Mouse (Mus musculus): ENCODE results near the gene Lcn11. TPM values are rescaled to one million over a fixed set of nuclear protein-coding genes. Genes with fewer than 3 reads are reported as not detected.
A peak's percentile ranks its signal among the peaks of the same experiment; 100 is the strongest.
"Not testable (repeated sequence)": the region's sequence is repeated elsewhere in the genome, so short reads cannot be mapped to it uniquely, and the experiment has no call there.

Gene Lcn11
- not detected in 2 replicates for total RNA-seq (2014; rRNA removed; ENCODE audit: low replicate concordance)
- polyA plus RNA-seq (2015; fragmentation: Nextera tagmentation; extraction: Ambion mirVana), result not detected in 2 replicates

DNA sequence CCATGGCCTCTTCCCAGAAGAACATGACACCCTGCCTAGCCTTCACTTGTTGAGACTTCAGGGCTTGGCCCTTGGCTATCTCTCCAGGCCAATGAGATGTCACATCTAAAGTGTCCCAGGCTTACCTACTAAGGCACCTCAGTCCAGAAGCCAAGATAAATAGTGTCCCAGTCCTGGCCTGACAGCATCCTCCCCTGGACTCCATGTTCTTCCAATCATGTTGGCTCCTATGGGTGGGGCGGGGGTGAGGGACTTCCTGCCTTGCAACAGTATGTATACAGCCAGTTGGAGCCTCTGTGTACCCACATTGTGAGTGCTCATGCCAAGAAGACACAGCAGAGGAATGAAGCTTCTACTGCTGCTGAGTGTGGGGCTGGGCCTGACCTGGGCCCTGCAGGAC is at the start of gene Lcn11:
TSS of gene Lcn11 (plus strand) at position 301 of the 400 bp plus-strand sequence.
- Histone ChIP-seq H3K9me3 (replicated peaks; ENCODE audit: control insufficient read depth, low read length) (no peaks in the 10 kb centered on the region), H3K27me3 (ENCODE audit: control insufficient read depth, insufficient read depth, low read length) (no peaks in the 10 kb centered on the region), H3K4me3 (ENCODE audit: low read depth, low read length) (no peak within 1 kb of the TSS), H3K4me2 (ENCODE audit: low read depth, low read length) (no peak within 1 kb of the TSS), H3K36me3 (replicated peaks; ENCODE audit: control insufficient read depth, insufficient read depth, low read length) (no peaks in the 10 kb centered on the region), H3K27ac (ENCODE audit: low read depth) (no peak within 1 kb of the TSS), H3K4me1 (ENCODE audit: control insufficient read depth, insufficient read depth) (no peaks in the 10 kb centered on the region), H3K9ac (replicated peaks; ENCODE audit: low read depth, low read length) (no peak within 1 kb of the TSS)
- DNase-seq (ENCODE audit: low spot score) (no peak), ATAC-seq (ENCODE audit: insufficient read depth, low read depth) (no peak)
- no peak for TF ChIP-seq CTCF (IDR thresholded peaks at IDR 0.05; ENCODE audit: low read depth)
- TF ChIP-seq EP300 (IDR thresholded peaks at IDR 0.05; ENCODE audit: low read depth), result no peak
- 88% methylated on average over 1 of the region's 1 CpGs for WGBS

DNA sequence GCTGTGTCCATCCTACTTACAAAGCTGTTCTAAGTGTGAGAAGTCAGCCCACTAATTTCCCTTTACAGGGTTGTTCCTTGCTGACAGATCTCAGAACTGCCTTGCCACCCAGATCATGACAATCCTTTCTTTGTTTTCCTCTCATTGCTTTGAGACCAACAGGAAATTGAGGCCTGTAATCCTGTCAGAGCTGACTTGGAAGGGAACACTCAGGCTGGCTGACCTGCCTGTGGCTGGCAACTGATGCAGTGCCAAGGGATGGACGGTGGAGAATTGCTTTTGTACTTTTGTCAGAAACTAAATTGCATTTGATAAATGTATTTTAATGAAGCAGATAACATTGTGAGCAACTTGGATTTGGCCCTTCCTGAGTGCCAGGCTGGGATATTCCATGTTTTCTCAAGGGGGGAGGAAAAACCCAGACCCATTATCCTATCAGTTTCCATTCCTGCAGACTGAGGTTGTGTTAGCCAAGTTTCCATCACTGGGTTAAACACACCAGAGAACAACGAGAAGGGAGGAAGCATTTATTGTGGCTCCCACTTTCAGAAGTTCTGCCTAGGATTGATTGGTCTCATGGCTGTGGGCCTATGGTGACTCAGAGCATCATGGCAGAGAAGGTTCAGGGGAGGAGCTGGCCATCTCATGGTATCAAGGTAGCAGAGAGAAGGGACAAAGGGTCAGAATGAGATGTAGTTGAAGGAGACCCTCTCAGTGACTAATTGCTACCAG is 43.5 kb upstream of the Lcn11 start:
- no peak for ATAC-seq (ENCODE audit: insufficient read depth, low read depth)
- H3K27ac ChIP-seq (ENCODE audit: low read depth), result no peak overlapping the region

DNA sequence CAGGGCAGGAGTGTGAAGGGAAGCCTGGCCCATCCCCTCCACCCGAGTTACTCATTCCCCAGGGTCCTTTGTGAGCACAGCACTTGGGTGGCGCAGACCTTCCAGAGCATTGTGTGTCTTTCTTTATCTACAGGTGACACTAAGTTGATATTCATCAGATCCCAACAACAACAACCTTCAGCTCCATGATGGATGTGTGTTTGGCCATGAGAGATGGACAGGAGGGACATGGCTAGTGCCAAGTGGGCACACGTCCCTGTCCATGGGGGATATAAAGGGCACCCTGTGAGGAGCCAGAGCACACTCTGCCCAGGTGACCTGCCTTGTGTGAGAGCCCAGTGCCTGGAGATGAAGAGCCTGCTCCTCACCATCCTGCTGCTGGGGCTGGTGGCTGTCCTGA is 40.1 kb upstream of the Lcn11 start, which contains the start of gene Obp2b:
TSS of gene Obp2b (plus strand) at position 301 of the 400 bp plus-strand sequence.
- H3K9me3 ChIP-seq (replicated peaks; ENCODE audit: control insufficient read depth, low read length); H3K27ac ChIP-seq (ENCODE audit: low read depth); H3K36me3 ChIP-seq (replicated peaks; ENCODE audit: control insufficient read depth, insufficient read depth, low read length); H3K4me3 ChIP-seq (ENCODE audit: low read depth, low read length); DNase-seq (ENCODE audit: low spot score); H3K9ac ChIP-seq (replicated peaks; ENCODE audit: low read depth, low read length); ATAC-seq (ENCODE audit: insufficient read depth, low read depth); H3K4me1 ChIP-seq (ENCODE audit: control insufficient read depth, insufficient read depth); H3K4me2 ChIP-seq (ENCODE audit: low read depth, low read length); H3K27me3 ChIP-seq (ENCODE audit: control insufficient read depth, insufficient read depth, low read length): not testable (repeated sequence)
- WGBS, result 70% methylated on average over 3 of the region's 3 CpGs

More for the DNA sequence above, 43.5 kb upstream of the Lcn11 start:
- Histone ChIP-seq H3K4me2 (ENCODE audit: low read depth, low read length) (no peak overlapping the region), H3K9ac (replicated peaks; ENCODE audit: low read depth, low read length) (no peak overlapping the region), H3K36me3 (replicated peaks; ENCODE audit: control insufficient read depth, insufficient read depth, low read length) (no peaks in the 10 kb centered on the region), H3K4me3 (ENCODE audit: low read depth, low read length) (no peak overlapping the region), H3K9me3 (replicated peaks; ENCODE audit: control insufficient read depth, low read length) (no peaks in the 10 kb centered on the region), H3K27me3 (ENCODE audit: control insufficient read depth, insufficient read depth, low read length) (no peaks in the 10 kb centered on the region), H3K4me1 (ENCODE audit: control insufficient read depth, insufficient read depth) (no peaks in the 10 kb centered on the region)
- DNase-seq (ENCODE audit: low spot score), result peak; percentile 12
- TF ChIP-seq CTCF (IDR thresholded peaks at IDR 0.05; ENCODE audit: low read depth) (no peak), EP300 (IDR thresholded peaks at IDR 0.05; ENCODE audit: low read depth) (no peak)
- WGBS, result 25% methylated on average over 2 of the region's 2 CpGs

DNA sequence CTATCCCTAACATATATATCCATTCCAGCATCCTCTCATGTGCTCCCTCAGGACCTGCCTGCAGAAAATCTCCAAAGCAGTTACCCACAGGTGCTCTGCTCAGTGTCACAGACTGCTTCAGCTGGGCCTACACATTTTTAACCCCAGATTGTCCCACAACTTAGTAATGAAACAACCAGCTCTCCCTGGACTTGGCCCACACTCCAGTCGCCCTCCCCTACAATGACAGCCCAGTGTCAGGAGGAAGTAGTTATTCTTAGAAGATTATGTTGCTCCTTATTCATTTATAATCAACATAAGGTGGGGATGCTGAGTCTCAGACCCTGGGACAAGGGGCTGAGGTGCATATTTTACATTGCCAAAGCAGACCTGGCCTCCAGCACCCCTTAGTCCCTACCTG is 35.1 kb upstream of the Lcn11 start:
- 62% methylated on average over 1 of the region's 1 CpGs for WGBS
- H3K4me2 ChIP-seq (ENCODE audit: low read depth, low read length), result no peak overlapping the region

DNA sequence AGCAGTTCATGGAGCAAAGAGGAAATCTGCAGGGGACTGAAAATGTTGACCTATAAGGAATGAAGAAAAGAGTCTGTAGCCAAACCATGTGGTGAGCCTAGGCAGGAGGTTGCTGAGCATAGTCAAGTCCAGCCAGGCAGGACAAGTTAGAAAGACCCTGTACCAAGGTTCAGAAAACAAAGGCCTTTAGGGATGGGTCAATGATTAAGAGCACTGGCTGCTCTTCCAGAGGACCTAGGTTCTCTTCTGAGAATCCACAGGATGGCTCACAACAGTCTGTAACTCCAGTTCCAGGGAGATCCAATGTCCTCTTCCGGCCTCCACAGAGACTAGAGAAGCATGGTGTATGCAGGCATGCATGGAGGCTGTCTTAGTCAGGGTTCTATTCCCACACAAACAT is 22.6 kb upstream of the Lcn11 start:
- H3K36me3 ChIP-seq (replicated peaks; ENCODE audit: control insufficient read depth, insufficient read depth, low read length), result no peaks in the 10 kb centered on the region
- H3K4me1 ChIP-seq (ENCODE audit: control insufficient read depth, insufficient read depth), result no peaks in the 10 kb centered on the region
- H3K9ac ChIP-seq (replicated peaks; ENCODE audit: low read depth, low read length), result no peak overlapping the region
- ATAC-seq (ENCODE audit: insufficient read depth, low read depth), result no peak
- no peaks in the 10 kb centered on the region for H3K27me3 ChIP-seq (ENCODE audit: control insufficient read depth, insufficient read depth, low read length)
- H3K27ac ChIP-seq (ENCODE audit: low read depth), result no peak overlapping the region
- DNase-seq (ENCODE audit: low spot score), result no peak
- 0 out of 2 replicates have a peak, but pooled peaks cover 3% of the 10 kb centered on the region for H3K9me3 ChIP-seq (replicated peaks; ENCODE audit: control insufficient read depth, low read length)
- 93% methylated on average over 1 of the region's 1 CpGs for WGBS
- H3K4me3 ChIP-seq (ENCODE audit: low read depth, low read length), result no peak overlapping the region
- H3K4me2 ChIP-seq (ENCODE audit: low read depth, low read length), result no peak overlapping the region
- TF ChIP-seq CTCF (IDR thresholded peaks at IDR 0.05; ENCODE audit: low read depth), result no peak
- no peak for TF ChIP-seq EP300 (IDR thresholded peaks at IDR 0.05; ENCODE audit: low read depth)

More for the DNA sequence above, 35.1 kb upstream of the Lcn11 start:
- DNase-seq (ENCODE audit: low spot score) (peak; percentile 32), ATAC-seq (ENCODE audit: insufficient read depth, low read depth) (no peak)
- Histone ChIP-seq H3K27ac (ENCODE audit: low read depth) (no peak overlapping the region), H3K36me3 (replicated peaks; ENCODE audit: control insufficient read depth, insufficient read depth, low read length) (no peaks in the 10 kb centered on the region), H3K9ac (replicated peaks; ENCODE audit: low read depth, low read length) (no peak overlapping the region), H3K4me3 (ENCODE audit: low read depth, low read length) (no peak overlapping the region), H3K9me3 (replicated peaks; ENCODE audit: control insufficient read depth, low read length) (no peaks in the 10 kb centered on the region), H3K4me1 (ENCODE audit: control insufficient read depth, insufficient read depth) (no peaks in the 10 kb centered on the region), H3K27me3 (ENCODE audit: control insufficient read depth, insufficient read depth, low read length) (no peaks in the 10 kb centered on the region)
- TF ChIP-seq EP300 (IDR thresholded peaks at IDR 0.05; ENCODE audit: low read depth), result no peak
- TF ChIP-seq CTCF (IDR thresholded peaks at IDR 0.05; ENCODE audit: low read depth), result no peak

All from heart, postnatal 0 days (tissue).